Mouse (Mus musculus): ENCODE measurements around the gene Tbx6.

DNA sequence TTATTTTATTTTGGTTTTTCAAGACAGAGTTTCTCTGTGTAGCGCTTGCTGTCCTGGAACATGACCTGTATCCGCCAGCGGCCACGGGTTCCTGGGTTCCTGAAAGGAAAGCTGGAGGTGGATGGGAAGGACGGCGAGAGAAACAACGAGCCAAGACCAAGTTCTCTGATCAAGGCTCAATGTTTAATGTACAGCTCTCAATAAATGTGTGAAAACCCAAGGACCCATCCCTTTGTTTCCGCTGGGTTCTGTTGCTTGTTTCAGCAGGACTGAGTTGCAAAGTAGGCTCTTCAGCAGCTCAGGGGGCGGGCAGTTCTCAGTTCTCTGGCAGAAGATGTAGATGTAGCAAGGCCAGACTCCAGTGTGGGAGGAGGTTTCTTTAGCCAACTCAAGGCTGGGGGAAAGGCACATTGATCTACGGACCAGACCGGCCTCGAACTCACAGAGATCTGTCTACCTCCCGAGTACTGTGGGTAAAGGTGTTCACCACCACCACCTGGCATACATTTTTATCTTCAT lies 39.3 kb upstream of the Tbx6 start:
- TF ChIP-seq CTCF (IDR thresholded peaks at IDR 0.05; ENCODE audit: control insufficient read depth, insufficient read depth, insufficient replicate concordance, low read depth, low read length) (no peak), POLR2A (IDR thresholded peaks at IDR 0.05; ENCODE audit: control insufficient read depth, low read depth, low read length) (no peak)
